Mouse (Mus musculus) brain, adult 2 months (tissue): ENCODE results near the gene Abr.
A peak's percentile ranks its signal among the peaks of the same experiment; 100 is the strongest.

Source experiments
- DNase-seq: peaks from one replicate; pipeline ENCODE4 v3.0.0; 2011; ENCODE audit warnings: low read depth, low spot score

The Abr gene

DNA sequence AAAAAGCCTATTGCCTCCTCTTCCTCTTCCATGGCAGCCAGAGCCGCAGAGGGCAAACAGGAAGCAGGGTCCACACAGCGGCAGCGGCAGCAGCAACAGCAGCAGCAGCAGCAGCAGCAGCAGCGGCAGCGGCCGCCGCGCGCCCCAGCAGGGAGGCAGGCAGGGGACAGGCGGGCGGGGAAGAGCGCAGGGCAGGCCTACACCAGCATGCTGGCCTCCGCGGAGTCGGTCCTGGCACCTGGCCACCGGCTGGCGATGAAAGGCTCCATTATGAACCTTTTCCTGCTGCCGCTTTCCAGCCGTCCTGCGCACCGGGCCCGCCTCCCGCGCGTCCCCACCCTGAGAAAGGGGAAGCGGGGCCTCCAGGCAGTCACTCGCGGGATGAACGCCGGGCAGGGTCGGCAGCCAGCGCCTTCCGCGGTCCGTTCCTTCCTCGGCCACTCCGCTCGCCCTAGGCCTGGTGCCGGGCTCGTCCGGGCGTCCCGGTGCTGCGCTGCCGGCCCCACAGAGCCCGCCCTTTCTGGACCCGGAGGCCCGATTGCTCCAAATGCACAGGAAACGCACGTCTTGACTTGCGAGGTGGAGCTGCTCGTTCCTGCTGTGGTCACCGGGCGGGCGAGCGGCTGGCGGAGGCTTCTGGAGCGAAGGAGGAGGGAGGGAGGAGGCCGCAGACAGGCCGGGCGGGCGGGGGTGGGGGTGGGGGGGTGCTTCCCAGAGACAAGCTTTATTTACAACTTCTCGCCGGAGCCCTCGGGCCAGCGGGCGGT lies 127.6 kb downstream of the Abr start:
- DNase-seq, result peak; percentile 88

DNA sequence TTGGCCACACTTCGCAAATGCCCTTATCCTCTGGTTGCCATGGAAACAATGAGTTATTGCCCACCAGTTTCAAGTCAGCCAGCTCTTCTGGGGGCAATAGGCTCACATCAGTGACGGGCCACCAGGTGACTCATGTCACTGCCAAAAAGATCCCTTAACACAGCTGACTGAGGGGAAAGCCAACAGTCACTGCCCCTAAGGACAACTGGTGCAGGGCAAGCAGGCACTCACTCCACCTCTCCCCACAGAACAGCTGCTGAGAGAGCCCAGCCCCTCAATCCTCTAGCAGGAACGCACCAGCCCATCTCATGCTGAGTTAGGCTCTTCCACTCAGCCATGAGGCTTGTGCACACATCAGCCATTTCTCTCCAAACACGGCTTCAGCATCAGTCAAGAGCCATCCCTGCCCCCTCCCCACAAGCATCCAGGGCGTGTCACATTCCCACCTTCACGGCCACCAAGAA lies 128.3 kb downstream of the Abr start:
- peak; percentile 53 for DNase-seq

DNA sequence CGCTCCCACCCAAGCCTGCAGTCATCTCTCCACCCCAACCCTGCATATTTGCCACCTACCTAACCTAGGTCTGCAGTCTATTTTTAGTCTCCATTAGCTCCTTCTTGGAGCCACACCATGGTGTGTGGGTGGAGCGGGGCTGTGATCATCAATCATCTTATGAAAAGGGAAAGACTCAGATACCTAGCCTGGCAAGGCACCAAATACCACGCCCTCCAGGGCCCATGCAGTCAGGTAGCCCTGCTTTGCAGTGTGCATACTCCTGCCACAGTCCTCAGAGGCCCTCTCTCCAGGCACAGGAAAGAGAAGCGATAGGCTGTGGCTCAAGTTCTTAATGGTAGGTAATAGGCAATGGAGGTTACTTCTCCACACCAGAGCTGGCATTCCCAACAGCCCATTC lies 128.9 kb downstream of the Abr start:
- peak; percentile 67 for DNase-seq

DNA sequence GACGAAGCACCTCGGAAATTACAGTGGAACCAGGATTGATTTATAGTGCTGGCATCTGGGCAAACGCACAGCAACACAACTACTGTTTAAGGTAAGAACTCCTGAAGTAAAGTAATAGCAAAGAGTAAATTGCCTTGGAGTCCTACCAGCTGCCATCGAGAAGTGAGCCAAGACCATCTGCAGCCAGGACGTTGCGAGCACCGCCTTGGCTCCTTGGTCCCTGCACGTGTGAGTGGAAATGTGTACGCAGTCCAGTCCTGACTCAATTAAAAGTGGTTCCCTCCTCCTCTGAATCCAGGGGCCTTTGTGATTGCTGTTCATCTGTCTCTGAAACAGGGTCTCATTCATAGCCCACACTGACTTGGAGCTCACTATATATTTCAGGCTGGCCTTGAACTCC lies 130.3 kb downstream of the Abr start:
- DNase-seq, result no peak

DNA sequence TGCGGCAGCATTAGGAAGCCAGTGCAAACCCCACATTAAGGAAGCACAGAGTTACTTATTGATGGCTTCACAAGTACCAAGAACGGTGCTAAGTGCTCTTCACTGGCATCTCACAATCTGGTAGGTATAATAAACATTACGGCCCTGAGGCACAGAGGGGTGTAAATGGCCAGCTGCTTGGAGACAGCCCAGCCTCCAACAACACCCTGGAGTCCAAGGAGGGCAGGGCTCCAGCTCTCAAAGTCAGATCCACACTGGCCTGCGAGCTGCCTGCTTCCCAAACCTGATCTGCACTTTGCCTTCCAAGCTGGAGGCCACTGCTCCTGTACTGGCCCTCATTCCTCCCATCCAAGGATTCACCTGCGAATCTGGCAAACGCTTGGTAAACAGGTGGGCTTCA lies 132.7 kb downstream of the Abr start:
- DNase-seq, result no peak

DNA sequence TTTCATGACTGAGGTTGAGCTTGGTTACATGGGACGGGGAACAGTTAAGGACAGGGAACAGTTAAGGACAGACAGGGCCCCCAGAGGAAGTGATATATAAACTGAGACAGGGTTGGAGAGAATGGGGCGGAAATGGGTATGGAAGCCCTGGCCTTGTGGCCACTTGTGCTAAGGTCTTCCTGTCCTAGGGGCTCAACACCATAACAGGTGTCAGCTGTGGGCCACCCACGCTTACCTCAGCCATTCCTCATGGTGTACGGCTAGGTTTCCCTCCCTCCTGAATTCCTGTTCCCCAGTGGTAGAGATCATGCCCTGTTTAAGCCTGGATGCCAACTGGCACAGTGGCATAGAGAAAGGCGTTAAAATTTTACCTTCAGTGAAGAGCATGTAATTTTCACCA lies 135.1 kb downstream of the Abr start:
- DNase-seq, result no peak

DNA sequence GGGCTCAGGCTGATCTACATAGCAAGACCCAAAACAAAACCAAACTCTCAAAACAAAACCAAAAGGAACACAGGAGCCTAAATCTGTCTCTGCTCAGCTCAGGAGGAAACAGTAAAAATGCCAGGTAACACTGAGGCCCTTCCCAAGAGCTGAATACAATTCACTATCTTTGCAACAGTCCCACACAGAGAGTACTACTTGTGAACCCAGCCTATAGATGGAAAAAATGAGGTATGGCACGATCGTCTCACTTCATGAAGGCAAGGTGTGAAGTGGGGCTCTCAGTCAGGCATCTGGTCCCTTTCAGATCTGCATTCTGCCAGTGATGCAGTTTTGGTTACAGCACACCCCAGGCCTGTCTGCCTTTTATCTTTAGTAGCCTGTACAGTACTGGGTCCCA lies 138.1 kb downstream of the Abr start:
- no peak for DNase-seq

DNA sequence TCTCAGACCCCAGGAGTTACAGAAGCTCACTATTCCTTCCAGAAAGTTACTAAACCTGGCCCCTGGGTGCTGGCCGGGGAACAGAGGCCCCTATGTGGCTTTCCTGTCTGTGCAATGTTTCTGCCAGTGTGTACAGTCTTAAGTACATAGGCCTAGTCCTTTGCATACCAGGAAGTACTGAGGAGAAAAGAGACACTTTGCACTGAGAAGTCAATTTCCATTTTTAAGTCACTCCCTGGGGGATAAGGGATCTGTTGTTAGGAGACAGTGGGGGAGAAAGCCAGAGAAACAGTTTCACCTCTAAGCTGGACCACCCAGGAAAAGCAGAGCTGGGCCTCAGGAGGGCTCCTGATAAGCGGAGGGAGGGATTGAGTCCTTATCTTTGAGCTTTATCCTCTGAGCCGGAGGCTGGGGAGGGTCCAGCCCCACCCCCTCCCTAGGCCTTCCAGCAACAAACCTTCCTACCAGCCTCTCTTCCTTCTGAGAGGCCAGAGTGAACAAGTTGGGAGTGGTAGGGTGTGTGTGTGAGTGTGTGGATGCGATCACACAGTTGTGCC lies 138.9 kb downstream of the Abr start:
- DNase-seq, result no peak

DNA sequence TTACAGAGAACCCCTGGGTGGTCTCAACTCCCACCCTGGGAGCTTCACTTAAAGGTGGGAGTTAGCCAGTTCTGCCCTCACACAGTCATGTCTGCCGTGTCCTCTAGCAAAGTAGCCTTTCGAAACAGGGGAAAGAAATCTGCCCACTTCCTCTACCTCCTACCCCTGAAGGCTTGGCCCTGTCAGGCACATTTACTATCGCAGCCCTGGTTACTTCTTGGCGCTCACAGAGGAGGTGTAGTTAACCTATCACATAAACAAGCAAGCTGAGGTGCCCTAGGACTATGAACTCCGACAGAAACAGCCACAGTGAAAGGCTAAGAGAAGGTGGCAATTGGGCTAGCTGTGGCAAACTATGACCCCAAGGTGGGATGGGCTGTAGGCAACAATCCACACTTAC lies 139.4 kb downstream of the Abr start:
- no peak for DNase-seq

DNA sequence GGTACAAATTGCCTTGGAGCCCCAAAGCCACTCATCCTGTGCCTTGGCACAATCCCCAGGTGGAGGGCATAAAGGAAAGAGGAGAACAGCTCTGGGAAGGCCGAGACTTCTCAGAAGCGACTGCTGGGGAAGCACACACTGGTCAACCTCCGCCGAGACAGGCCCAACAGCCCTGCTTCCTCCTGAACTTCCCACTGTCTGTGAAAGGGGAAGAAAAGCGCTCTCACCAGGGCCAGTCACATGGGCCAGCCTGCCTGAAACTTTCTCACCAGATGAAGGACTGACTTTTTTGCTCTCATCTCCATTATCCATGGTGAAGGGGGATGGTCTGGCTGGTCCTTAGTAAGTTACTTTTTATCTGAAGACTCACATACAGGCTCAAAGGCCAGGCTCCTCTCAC lies 139.9 kb downstream of the Abr start:
- no peak for DNase-seq

DNA sequence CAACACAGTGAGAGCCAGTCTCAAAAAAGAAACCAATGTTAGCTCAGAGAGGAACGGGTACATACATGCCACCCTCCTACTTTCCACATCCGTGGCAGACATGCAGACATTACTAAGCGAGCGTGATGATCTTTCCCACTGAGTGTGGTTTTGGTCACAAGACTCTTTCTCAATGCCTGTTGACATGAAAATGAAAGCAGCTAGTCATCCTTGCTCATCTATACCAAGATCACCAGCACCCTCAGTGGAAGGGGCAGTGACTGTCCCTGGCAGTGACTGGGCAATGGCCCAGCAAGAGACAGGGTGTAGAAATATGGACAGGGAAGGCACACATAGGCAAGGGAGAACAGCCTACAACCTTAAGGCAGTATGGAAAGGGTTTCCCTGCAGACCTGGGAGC lies 142.4 kb downstream of the Abr start:
- no peak for DNase-seq

DNA sequence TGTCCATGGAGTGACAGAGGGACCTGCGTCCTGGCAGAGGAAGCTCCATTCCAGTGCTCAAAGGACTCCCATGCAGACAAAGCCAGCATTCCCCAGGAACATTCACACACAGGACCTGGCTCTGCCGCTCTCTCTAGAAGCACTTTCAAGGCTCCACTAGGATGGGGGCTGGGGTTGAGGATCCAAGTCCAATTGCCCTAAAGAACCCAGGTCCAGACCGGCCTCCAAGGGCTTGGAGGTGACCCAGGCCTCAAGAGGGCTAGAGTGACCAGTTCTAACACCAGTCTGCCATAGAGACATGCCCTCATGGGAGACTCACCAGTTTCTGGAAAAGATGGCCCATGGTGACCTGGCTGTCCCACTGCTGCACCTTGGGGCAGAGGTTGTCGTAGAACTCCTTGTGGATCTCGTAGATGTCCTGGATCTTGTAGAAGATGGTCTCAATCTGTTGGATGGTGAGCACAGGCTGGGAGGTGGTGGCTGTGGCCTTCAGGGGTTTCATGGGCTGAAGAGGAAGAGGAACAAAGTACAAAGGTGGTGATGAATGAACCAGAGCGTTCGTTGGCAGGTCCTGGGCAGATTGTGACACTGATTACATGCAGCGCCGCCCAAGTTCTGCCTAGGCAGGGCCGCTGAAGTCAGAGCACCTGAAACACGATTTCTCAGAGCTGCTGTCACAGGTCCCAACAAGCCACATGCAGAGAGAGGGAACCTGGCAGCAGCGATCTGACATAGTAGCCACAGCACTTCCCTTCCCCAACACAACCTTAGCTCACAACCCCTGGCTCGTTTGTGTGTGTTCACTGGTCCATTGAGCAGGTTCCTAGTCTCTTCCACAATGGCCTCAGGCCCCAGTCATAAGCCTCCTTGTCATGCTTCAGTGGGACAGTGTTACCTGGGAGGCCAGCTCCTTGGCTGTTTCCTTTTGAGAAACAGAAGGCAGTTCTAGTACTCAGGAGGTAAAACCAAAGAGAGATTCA lies 143.1 kb downstream of the Abr start:
- DNase-seq, result no peak

DNA sequence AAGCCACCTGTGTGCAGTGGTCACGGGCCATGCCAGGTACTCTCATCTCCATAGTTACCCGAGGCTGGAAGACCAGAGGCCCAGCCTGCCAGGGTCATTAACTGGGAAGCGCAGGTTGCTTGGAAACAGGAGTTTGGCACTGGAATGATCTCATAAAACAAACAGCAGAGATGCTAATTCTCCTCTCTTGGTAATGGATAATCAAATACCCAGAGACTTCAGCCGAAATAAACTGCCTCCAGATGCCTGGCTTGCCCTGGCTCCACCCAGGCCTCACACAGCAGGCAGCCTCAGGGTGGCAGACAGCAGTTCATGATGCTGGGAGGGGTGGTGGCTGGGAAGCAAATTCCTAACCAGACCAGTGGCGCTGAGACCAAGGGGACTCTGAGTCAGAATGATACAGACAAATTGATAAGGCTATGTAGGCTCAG lies 145.0 kb downstream of the Abr start:
- no peak for DNase-seq

DNA sequence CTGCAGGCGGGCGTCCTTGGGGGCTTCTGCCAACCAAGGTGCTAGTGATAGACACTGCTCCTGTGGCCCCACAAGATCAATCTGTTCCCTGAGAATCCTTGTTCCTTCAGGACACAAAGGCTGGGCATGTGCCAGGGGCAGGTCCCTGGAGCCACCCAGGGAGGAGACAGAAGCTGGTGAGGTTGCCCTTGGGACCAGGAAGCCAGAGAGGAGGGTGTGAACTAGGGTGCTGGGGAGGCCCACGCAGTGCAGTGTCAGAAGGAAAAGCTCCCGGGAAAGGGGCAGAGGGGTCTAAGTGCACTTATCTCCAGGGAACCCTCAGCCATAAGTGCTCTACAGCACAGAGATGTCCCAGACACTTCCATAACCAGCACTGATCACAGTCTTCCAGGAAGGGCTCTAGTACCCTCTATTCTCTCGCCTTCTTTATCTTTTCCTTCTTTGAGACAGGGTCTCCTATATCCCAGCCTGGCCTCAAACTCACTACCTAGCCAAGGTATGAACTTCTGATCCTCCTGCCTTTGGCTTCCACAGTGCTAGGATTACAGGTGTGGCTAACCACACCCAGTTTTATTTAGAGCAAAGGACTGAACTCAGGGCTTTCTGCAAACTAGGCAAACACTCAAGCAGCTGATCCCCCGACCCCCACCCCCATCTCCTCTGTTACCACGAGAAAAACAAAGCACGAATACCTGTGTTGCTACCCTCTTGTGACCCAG lies 145.6 kb downstream of the Abr start:
- DNase-seq, result no peak

DNA sequence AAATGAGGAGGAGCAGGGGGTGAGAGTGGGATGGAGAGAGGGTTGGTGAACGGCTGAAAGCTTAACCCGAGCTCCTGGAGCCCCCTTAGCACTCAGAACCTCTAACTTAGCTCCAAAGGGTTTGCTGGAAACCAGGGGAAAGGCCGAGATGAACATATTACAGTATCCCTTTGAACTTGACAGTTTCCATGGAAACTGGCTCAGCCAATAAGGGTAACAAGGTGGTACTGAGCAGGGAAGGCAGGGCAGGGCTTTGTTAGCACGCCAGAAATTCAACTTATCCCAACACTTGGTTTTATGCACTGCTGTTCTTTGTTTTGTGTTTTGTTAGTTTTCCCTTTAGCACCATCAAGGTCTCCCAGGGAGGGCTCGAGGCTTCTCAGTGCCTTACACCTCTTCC lies 149.5 kb downstream of the Abr start:
- peak; percentile 60 for DNase-seq

DNA sequence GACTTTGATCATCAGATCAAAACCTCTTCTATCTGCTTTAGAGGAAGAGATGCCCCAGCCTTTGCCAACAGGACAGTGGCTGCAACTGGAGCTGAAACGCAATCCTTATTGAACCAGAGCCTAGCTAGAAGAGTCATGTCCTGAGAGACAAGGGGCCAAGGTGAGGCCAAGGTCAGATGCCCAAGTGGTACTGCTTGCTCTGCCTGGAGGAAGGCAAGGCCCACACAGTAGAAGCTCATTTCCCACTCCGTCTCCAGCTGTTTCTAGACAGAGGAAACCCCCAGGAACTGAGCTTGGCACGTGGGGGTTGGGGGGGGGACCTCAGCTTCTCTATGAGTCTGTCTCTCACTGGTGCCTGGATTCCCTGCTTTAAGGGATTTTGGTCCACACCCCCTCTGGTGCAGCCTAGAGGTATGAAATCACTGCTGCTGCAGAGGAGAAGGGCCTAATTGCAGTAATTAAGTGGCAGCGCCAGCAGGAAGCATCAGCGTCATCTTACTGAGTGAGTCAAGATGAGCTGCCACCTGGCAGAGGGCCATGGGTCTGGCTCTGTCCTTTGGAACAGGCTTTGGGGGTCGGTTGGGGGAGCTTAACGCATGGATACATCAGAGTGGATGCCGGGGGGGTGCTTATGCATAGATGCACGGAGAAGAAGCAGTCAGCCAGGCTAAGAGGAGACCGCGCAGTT lies 152.7 kb downstream of the Abr start:
- peak; percentile 90 for DNase-seq

DNA sequence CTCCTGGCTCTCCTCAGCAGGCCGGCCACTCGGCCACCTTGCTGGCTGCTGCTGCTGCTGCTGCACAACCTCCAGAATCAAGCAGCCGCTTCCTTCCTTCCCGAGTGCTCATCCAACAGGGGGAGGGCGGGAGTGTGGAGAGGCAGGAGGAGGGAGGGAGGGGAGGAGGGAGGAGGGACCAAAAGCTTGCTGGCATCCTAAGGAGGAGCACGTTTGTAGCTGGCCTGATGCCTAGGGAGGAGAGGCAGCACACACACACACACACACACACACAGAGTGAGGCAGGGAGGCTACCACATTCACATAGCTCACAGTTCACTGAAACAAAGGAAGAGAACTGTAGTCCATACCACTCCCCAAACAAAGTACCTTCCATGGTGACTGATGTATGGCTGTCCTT lies 153.8 kb downstream of the Abr start:
- peak; percentile 95 for DNase-seq

DNA sequence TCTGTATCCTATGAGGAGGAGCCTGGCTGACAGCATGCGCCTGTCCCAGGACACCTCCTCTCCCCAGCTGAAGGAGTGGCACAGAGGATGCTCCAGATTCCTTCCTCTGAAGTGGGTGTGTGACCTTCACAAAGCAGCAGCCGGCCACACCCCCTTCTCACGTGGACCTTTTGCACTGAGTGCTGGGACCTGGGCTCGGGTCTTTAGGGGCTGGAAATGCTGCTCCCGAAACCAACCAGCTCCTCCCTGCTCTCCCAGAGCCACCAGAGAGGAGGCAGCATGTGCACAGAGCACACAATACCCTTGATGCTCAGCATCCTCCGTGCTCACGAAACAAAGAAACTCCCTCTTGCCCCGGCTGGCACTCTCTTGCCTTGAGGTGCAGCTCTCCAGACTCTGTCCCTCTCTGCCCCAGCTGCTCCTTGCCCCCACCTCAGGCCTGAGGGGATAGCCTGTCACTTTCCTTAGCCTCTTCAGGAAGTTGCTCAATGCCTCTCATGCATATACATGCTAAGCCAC lies 154.6 kb downstream of the Abr start:
- no peak for DNase-seq

DNA sequence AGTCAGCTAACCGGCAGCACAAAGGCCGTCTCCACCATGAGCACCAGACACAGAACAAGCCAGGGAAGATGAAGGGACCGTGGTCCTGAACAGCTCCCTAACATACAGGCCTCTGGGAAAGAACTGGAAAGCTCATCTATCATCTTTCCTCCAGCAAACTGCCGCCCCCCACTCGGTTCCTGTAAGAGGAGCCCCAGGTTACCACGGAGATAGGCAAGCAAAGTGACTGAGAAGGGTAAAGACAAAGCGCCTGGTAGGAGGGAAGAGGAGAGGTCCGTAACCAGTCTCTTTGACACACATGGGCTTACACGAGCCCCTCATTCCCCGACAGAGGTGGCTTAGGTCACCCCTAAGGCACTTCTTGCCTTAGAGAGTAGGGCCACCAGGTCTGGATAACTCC lies 155.0 kb downstream of the Abr start:
- no peak for DNase-seq

DNA sequence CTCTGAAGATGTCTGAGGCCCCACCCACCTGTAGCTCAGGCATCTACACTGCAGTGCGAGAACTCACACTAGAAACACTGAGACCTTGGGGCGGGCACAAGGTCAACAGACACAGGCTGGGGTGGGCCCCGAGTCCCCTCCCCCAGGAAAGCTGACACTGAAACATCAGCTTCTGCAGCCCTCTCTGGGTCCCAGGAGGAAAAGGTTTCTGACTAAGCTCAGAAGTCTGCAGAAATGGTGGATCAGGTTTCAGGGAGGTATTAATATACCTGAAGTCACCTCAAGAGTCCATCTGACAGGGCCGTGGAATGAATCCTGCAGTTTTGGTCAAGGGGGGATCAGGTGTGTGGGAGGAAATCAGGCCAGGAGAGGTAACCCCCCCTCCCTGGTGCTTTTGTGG lies 156.2 kb downstream of the Abr start:
- DNase-seq, result no peak

DNA sequence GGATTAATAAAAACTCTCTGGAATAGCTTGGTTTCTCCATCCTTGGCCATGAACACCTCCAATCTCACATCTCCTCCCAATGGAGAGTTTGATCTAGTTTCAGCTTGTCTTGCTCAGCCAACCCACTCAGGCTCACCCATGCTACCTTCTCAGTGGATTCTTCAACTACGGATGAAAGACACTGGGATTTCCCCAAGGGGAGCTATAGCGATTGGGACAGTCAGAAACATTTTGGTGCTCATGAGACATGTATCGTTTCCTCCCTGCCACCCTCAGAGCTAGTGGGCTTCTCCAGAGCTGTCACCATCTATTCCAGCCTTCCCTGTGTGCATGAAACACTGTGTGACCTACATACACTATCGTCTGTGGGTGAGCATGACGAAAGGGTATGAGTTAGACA lies 160.4 kb downstream of the Abr start:
- no peak for DNase-seq
